Mouse (Mus musculus): ENCODE results near the gene Cacna2d3.

- TF ChIP-seq GATA1 (IDR thresholded peaks at IDR 0.05; ENCODE audit: borderline replicate concordance, low read length) (no peak), FLI1 (IDR thresholded peaks at IDR 0.05; ENCODE audit: low read length) (no peak)
These were observed 814.0 kb downstream of the Cacna2d3 start for GRCm38 (mm10) chr14:28907659-28908058.

Measured in megakaryocyte, embryonic 14.5 days (primary cell).